Mouse (Mus musculus) kidney, postnatal 0 days (tissue): Measurements from ENCODE around the gene Usp12. TPM values are rescaled to one million over a fixed set of nuclear protein-coding genes. Genes with fewer than 3 reads are reported as not detected.
"Not testable (repeated sequence)": the region's sequence is repeated elsewhere in the genome, so short reads cannot be mapped to it uniquely, and the experiment has no call there.

Experiments
- ATAC-seq: fragments of 200-750 bp; cut with Nextera tagmentation; replicated peaks from 2 replicates; pipeline ENCODE4 v1.8.0; 2017; ENCODE audit warnings: low read depth, moderate number of reproducible peaks, moderate TSS enrichment, moderate library complexity; ENCODE audit not compliant: low FRiP score
- DNase-seq: peaks from one replicate; pipeline ENCODE4 v3.0.0-alpha.2; 2016; ENCODE audit warnings: low spot score
- H3K27ac ChIP-seq: fragments of 300-500 bp; sonication (generic); 2 replicates; pipeline ENCODE4 v1.5.1; 2014; ENCODE audit warnings: mild to moderate bottlenecking
- H3K27me3 ChIP-seq: fragments of 300-500 bp; sonication (generic); 2 replicates; pipeline ENCODE4 v1.6.1; 2014; ENCODE audit warnings: low read length, mixed read lengths; ENCODE audit not compliant: insufficient read depth
- H3K36me3 ChIP-seq: fragments of 300-500 bp; sonication (generic); 2 replicates; pipeline ENCODE4 v1.6.1; 2014; ENCODE audit warnings: low read length, mixed read lengths; ENCODE audit not compliant: insufficient read depth
- H3K4me1 ChIP-seq: fragments of 300-500 bp; sonication (generic); replicated peaks from 2 replicates; pipeline ENCODE4 v1.6.1; 2014; ENCODE audit warnings: antibody characterized with exemption, low read length, mixed read lengths; ENCODE audit not compliant: insufficient read depth
- H3K4me2 ChIP-seq: fragments of 300-500 bp; sonication (generic); 2 replicates; pipeline ENCODE4 v1.6.1; 2014; ENCODE audit warnings: mild to moderate bottlenecking, low read length, moderate library complexity, mixed read lengths
- H3K4me3 ChIP-seq: fragments of 300-500 bp; sonication (generic); replicated peaks from 2 replicates; pipeline ENCODE4 v1.5.1; 2014; ENCODE audit warnings: low read depth, low read length
- H3K9ac ChIP-seq: fragments of 300-500 bp; sonication (generic); 2 replicates; pipeline ENCODE4 v1.6.1; 2014; ENCODE audit warnings: low read depth, low read length
- H3K9me3 ChIP-seq: fragments of 300-500 bp; sonication (generic); replicated peaks from 2 replicates; pipeline ENCODE4 v1.6.1; 2016; ENCODE audit warnings: low read length, inconsistent platforms, mixed read lengths
- CTCF ChIP-seq: IDR thresholded peaks from 2 replicates; pipeline ENCODE4 v1.5.1; 2016; ENCODE audit warnings: antibody characterized with exemption, low read depth, mild to moderate bottlenecking, moderate library complexity
- WGBS: fragments of 180-500 bp; shearing (Covaris S2); extraction: QIAGEN DNeasy Blood & Tissue Kit; methylation state at CpG from one replicate; pipeline ENCODE4 v1.1.7; 2014; 5-methylcytosine and 5-hydroxymethylcytosine counted together
- polyA plus RNA-seq: library from polyadenylated mRNA; unstranded; fragments of >200 nt; fragmentation: Nextera tagmentation; extraction: Ambion mirVana; gene quantifications from 2 replicates; pipeline ENCODE4 v1.2.1, GENCODE M21; 2015

Usp12 gene
- polyA plus RNA-seq, 1 experiment from 2014 or later: 18.7 TPM

- Histone ChIP-seq H3K27me3 (no peaks in the 10 kb centered on the region), H3K9ac (no peak overlapping the region), H3K9me3 (no peaks in the 10 kb centered on the region), H3K4me1 (no peaks in the 10 kb centered on the region), H3K27ac (no peak overlapping the region), H3K4me3 (no peak overlapping the region), H3K36me3 (peaks cover 40% of the 10 kb centered on the region), H3K4me2 (no peak overlapping the region)
- ATAC-seq (no peak), DNase-seq (no peak)
- no peak for TF ChIP-seq CTCF
- WGBS: 86% methylated on average over 9 of the region's 9 CpGs
Measured at GRCm38 (mm10) chr5:146736970-146737495, 57.8 kb downstream of the Usp12 start.

GRCm38 (mm10) chr5:146736348-146736747, 58.5 kb downstream of the Usp12 start:
- Histone ChIP-seq H3K9ac (no peak overlapping the region), H3K4me3 (no peak overlapping the region), H3K27ac (no peak overlapping the region), H3K27me3 (no peaks in the 10 kb centered on the region), H3K36me3 (peaks cover 40% of the 10 kb centered on the region), H3K4me2 (no peak overlapping the region), H3K4me1 (no peaks in the 10 kb centered on the region), H3K9me3 (no peaks in the 10 kb centered on the region)
- ATAC-seq (no peak), DNase-seq (no peak)
- no peak for TF ChIP-seq CTCF
- 88% methylated on average over 18 of the region's 18 CpGs for WGBS

GRCm38 (mm10) chr5:146735054-146735453, 59.8 kb downstream of the Usp12 start:
- not testable (repeated sequence) for H3K4me1 ChIP-seq, H3K27ac ChIP-seq, H3K4me3 ChIP-seq, H3K9me3 ChIP-seq, ATAC-seq, H3K4me2 ChIP-seq, DNase-seq, H3K9ac ChIP-seq, H3K27me3 ChIP-seq
- peaks cover 37% of the 10 kb centered on the region for H3K36me3 ChIP-seq
- WGBS: 80% methylated on average over 1 of the region's 9 CpGs

DNA sequence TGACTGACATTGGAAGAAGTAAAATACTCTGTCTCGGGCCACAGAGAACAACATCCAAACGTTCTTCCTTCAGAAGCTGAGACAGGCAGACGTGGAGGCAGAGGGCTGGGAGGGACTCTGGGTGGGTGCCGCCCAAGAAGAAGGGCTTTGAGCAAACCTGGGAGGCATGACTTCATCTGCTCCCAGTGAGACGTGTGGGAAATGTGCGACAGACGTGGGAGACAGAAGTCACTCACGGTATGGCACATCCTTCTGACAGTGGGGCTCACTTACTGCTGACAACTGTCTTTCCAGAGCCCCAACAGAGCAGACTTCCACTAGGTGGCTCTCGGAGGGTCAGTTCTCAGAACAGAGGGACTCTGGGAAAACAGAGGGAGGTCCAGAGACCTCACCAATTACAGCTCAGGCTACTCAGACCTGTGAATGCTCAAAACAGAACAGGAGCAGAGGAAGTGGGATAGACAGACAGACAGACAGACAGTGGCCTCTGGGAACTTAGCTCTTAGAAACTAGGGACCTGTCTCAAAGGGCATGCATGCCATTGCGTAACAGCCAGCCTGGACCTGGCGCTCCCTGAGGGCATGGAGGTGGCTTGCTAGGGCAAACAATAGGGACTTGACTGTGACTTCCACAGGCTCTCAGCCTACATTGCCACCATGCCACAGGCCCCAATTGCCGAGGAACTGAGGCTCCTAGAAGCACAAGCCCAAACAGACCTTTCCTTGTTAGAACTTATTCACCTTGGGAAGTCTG, 60.7 kb downstream of the Usp12 start:
- 72% methylated on average over 12 of the region's 12 CpGs for WGBS
- ATAC-seq (0 out of 2 replicates have a peak, but pooled peaks have one; percentile 25), DNase-seq (no peak)
- peak; percentile 24; the same call in 1 of the 2 replicates for TF ChIP-seq CTCF
- H3K9ac ChIP-seq: no peak overlapping the region
- no peak overlapping the region for H3K4me2 ChIP-seq
- no peaks in the 10 kb centered on the region for H3K9me3 ChIP-seq
- H3K4me3 ChIP-seq: no peak overlapping the region
- no peaks in the 10 kb centered on the region for H3K27me3 ChIP-seq
- H3K4me1 ChIP-seq: no peaks in the 10 kb centered on the region
- no peak overlapping the region for H3K27ac ChIP-seq
- peaks cover 28% of the 10 kb centered on the region for H3K36me3 ChIP-seq

DNA sequence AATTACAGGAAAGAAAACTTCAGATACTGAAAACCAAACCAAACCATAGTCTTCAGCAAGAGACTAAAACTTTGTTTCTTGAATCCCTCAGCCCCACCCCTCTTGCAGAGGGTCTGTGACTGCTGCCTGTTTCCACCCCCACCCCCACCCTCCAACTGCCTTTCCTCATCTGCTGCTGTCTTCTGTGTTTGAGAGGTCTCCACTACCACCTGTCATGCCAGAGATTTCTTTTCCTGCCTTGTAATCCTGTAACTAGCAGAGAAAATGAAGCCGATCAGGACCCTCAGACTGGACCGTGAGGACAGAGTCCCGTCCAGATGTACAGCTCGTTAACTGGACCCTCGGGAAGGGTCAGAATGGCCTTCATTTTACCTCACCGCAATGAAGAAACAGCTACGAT, 61.4 kb downstream of the Usp12 start:
- Histone ChIP-seq H3K4me3 (no peak overlapping the region), H3K4me1 (no peaks in the 10 kb centered on the region), H3K9me3 (no peaks in the 10 kb centered on the region), H3K4me2 (no peak overlapping the region), H3K36me3 (peaks cover 26% of the 10 kb centered on the region), H3K27me3 (no peaks in the 10 kb centered on the region), H3K9ac (no peak overlapping the region), H3K27ac (no peak overlapping the region)
- WGBS: 71% methylated on average over 7 of the region's 7 CpGs
- no peak for DNase-seq
- no peak for ATAC-seq
- TF ChIP-seq CTCF: no peak

GRCm38 (mm10) chr5:146727006-146727405, 67.8 kb downstream of the Usp12 start:
- ATAC-seq (peak; percentile 61; the same call in 1 of the 2 replicates), DNase-seq (no peak)
- no peak overlapping the region for H3K9ac ChIP-seq
- no peaks in the 10 kb centered on the region for H3K27me3 ChIP-seq
- TF ChIP-seq CTCF: no peak
- no peak overlapping the region for H3K4me2 ChIP-seq
- WGBS: 75% methylated on average over 4 of the region's 4 CpGs
- no peaks in the 10 kb centered on the region for H3K9me3 ChIP-seq
- H3K4me1 ChIP-seq: no peaks in the 10 kb centered on the region
- no peak overlapping the region for H3K27ac ChIP-seq
- no peak overlapping the region for H3K4me3 ChIP-seq
- no peaks in the 10 kb centered on the region for H3K36me3 ChIP-seq
